Mouse (Mus musculus) brain, embryonic 18.5 days (tissue): ENCODE measurements around the gene Cfap58.

Experiments
- DNase-seq: peaks from one replicate; pipeline ENCODE4 v3.0.0-alpha.2; 2012; ENCODE audit warnings: low read depth, low spot score

Gene Cfap58

DNA sequence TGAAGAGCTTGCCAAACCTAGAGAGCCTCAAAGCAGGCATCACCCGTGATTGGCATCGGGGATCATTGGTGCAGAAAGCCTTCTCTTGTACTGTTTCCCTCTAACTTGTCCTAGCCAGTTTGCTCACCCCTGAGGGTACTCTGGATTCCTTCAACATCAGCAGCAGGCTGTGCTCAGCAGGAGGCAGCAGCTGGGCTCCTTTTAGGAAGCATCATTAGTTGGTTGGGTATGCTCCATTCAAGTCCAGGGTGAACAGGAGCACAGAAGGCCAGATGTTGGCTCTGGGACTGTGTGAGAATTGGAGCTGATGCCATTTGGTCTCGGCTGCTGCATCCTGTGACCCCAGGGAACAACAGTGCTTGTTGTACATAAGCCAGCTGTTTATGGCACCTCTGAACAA, 142.2 kb downstream of the Cfap58 start:
- DNase-seq = no peak

DNA sequence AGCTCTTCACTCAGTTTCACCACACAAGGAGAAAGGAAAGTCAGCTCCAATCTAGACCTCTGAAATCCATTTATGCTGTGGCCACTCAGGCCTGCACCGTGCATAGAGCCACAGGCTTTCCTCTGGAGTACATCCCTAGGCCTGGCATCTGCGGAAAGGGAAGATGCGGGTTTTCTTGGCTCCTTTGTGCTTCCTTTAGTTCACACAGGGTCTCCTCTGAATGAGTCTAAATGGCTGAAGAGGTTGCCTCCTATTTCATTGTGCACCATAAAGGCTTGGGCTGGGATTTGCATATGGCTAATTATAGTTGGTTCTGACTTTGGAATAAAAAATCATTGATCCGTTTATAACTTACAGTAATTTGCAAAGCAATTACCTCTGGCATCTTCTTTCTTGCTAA, 144.0 kb downstream of the Cfap58 start:
- DNase-seq = no peak
